Comparison of ENCODE assay signal across 20 mouse cellular contexts in genomic region chr10:49762607-49763006, GRCm38 (mm10). TPM values are rescaled to one million over a fixed set of nuclear protein-coding genes. Genes with fewer than 3 reads are reported as not detected.
"Had no signal": no experiment of that assay in that cellular context is flagged by ENCODE, and none has a peak within 500 bp of the region (broad histone marks: within the 10 kb centered on the region; RNA-seq: fewer than 3 reads in every experiment).

No protein-coding gene starts in this region.

- DNase-seq: kidney, adult 2 months; kidney, postnatal 25 days; layer of hippocampus, adult 9-11 months; liver, embryonic 13.5 days; lung, adult 2 months; lung, postnatal 14 days; lung, postnatal 4 days; right cerebral cortex, adult 18-20 months; right cerebral cortex, postnatal 14 days; right cerebral cortex, postnatal 4 days; thymus, adult 2 months; thymus, postnatal 14 days; thymus, postnatal 4 days had no signal

- H3K4me1 ChIP-seq: liver, embryonic 13.5 days had no signal

- H3K9ac ChIP-seq: liver, embryonic 13.5 days; neural tube, embryonic 15.5 days had no signal

- H3K36me3 ChIP-seq: liver, embryonic 13.5 days; neural tube, embryonic 15.5 days had no signal

- H3K4me2 ChIP-seq: liver, embryonic 13.5 days; neural tube, embryonic 15.5 days had no signal

- ATAC-seq: intestine, postnatal 0 days had no signal

- H3K9me3 ChIP-seq: liver, embryonic 13.5 days; neural tube, embryonic 15.5 days had no signal

- H3K4me3 ChIP-seq: layer of hippocampus, adult 2 months; liver, embryonic 13.5 days; myocyte; neural tube, embryonic 15.5 days had no signal

- H3K27ac ChIP-seq: kidney, postnatal 0 days; layer of hippocampus, adult 2 months; liver, embryonic 13.5 days; neural tube, embryonic 15.5 days; stomach, postnatal 0 days had no signal

- H3K27me3 ChIP-seq: liver, embryonic 13.5 days; neural tube, embryonic 15.5 days had no signal

RNA-seq across cellular contexts. Expression of gene Grik2, which starts 26.0 kb away (rescaled TPM):
- polyA plus RNA-seq: liver, adult 2 months had no signal
